Mouse (Mus musculus) embryonic facial prominence, embryonic 15.5 days (tissue): ENCODE results near the gene Apoa2. TPM values are rescaled to one million over a fixed set of nuclear protein-coding genes. Genes with fewer than 3 reads are reported as not detected.

Experiments used
- ATAC-seq: fragments of 200-750 bp; cut with Nextera tagmentation; 2 replicates; pipeline ENCODE4 v1.8.0; 2017; ENCODE audit warnings: low read depth, moderate TSS enrichment; ENCODE audit not compliant: insufficient number of reproducible peaks, low FRiP score, low TSS enrichment
- H3K27ac ChIP-seq: fragments of 300-500 bp; sonication (generic); replicated peaks from 2 replicates; pipeline ENCODE4 v1.5.1; 2015; ENCODE audit warnings: mild to moderate bottlenecking, inconsistent platforms
- H3K27me3 ChIP-seq: fragments of 300-500 bp; sonication (generic); 2 replicates; pipeline ENCODE4 v1.6.1; 2015; ENCODE audit warnings: inconsistent platforms
- H3K36me3 ChIP-seq: fragments of 300-500 bp; sonication (generic); 2 replicates; pipeline ENCODE4 v1.6.1; 2015; ENCODE audit warnings: mild to moderate bottlenecking, inconsistent platforms
- H3K4me1 ChIP-seq: fragments of 300-500 bp; sonication (generic); 2 replicates; pipeline ENCODE4 v1.6.1; 2015; ENCODE audit warnings: inconsistent platforms
- H3K4me2 ChIP-seq: fragments of 300-500 bp; sonication (generic); replicated peaks from 2 replicates; pipeline ENCODE4 v1.6.1; 2015; ENCODE audit warnings: mild to moderate bottlenecking, inconsistent platforms
- H3K4me3 ChIP-seq: fragments of 300-500 bp; sonication (generic); replicated peaks from 2 replicates; pipeline ENCODE4 v1.5.1; 2015; ENCODE audit warnings: mild to moderate bottlenecking, inconsistent platforms
- H3K9ac ChIP-seq: fragments of 300-500 bp; sonication (generic); 2 replicates; pipeline ENCODE4 v1.6.1; 2015; ENCODE audit warnings: inconsistent platforms
- H3K9me3 ChIP-seq: fragments of 300-500 bp; sonication (generic); replicated peaks from 2 replicates; pipeline ENCODE4 v1.6.1; 2016; ENCODE audit warnings: inconsistent platforms
- WGBS: fragments of 180-500 bp; shearing (Covaris S2); methylation state at CpG from one replicate; pipeline ENCODE4 v1.1.7; 2015; 5-methylcytosine and 5-hydroxymethylcytosine counted together
- polyA plus RNA-seq: library from polyadenylated mRNA; unstranded; fragments of >200 nt; fragmentation: Nextera tagmentation; extraction: Ambion mirVana; gene quantifications from 2 replicates; pipeline ENCODE4 v1.2.1, GENCODE M21; 2015

The Apoa2 gene
- polyA plus RNA-seq: 1.3 and 1.9 TPM in 2 replicates

- Histone ChIP-seq H3K36me3 (peaks cover under 1% of the 10 kb centered on the region; the same call in 1 of the 2 replicates), H3K4me1 (peaks cover 13% of the 10 kb centered on the region), H3K9ac (no peak within 1 kb of the TSS), H3K4me2 (no peak within 1 kb of the TSS), H3K27ac (no peak within 1 kb of the TSS), H3K27me3 (no peaks in the 10 kb centered on the region), H3K9me3 (no peaks in the 10 kb centered on the region), H3K4me3 (no peak within 1 kb of the TSS)
- no peak for ATAC-seq
- 76% methylated on average over 5 of the region's 5 CpGs for WGBS
These were observed at the start of gene Apoa2 for GRCm38 (mm10) chr1:171224857-171225256. Apoa2 (plus strand) TSS chr1:171225054.

GRCm38 (mm10) chr1:171179487-171180171 is 45.2 kb upstream of the Apoa2 start:
- peaks cover 4% of the 10 kb centered on the region; the same call in 1 of the 2 replicates for H3K4me1 ChIP-seq
- 68% methylated on average over 5 of the region's 5 CpGs for WGBS
- H3K4me2 ChIP-seq: no peak overlapping the region

GRCm38 (mm10) chr1:171183025-171183424 is 41.8 kb upstream of the Apoa2 start:
- peaks cover 13% of the 10 kb centered on the region; the same call in 1 of the 2 replicates for H3K4me1 ChIP-seq
- H3K36me3 ChIP-seq: no peaks in the 10 kb centered on the region
- H3K9ac ChIP-seq: no peak overlapping the region
- H3K4me3 ChIP-seq: no peak overlapping the region
- no peak overlapping the region for H3K4me2 ChIP-seq
- H3K9me3 ChIP-seq: no peaks in the 10 kb centered on the region
- H3K27me3 ChIP-seq: no peaks in the 10 kb centered on the region
- no peak overlapping the region for H3K27ac ChIP-seq
- no peak for ATAC-seq
- WGBS: 84% methylated on average over 3 of the region's 3 CpGs

More at GRCm38 (mm10) chr1:171179487-171180171, 45.2 kb upstream of the Apoa2 start:
- Histone ChIP-seq H3K4me3 (no peak overlapping the region), H3K9me3 (no peaks in the 10 kb centered on the region), H3K27ac (no peak overlapping the region), H3K9ac (no peak overlapping the region), H3K27me3 (no peaks in the 10 kb centered on the region), H3K36me3 (no peaks in the 10 kb centered on the region)
- no peak for ATAC-seq

- ATAC-seq: no peak
- H3K9ac ChIP-seq: no peak overlapping the region
- H3K4me2 ChIP-seq: no peak overlapping the region
- no peaks in the 10 kb centered on the region for H3K27me3 ChIP-seq
- H3K4me3 ChIP-seq: no peak overlapping the region
- no peaks in the 10 kb centered on the region for H3K36me3 ChIP-seq
- peaks cover 16% of the 10 kb centered on the region for H3K4me1 ChIP-seq
- 0 out of 2 replicates have a peak overlapping the region, but pooled peaks have one; percentile 4 for H3K27ac ChIP-seq
- no peaks in the 10 kb centered on the region for H3K9me3 ChIP-seq
- WGBS: 45% methylated on average over 3 of the region's 3 CpGs
These were observed 41.2 kb upstream of the Apoa2 start for GRCm38 (mm10) chr1:171183620-171184019.

GRCm38 (mm10) chr1:171184314-171184713 is 40.5 kb upstream of the Apoa2 start:
- no peak overlapping the region for H3K4me2 ChIP-seq
- H3K4me3 ChIP-seq: no peak overlapping the region
- ATAC-seq: no peak
- no peaks in the 10 kb centered on the region for H3K27me3 ChIP-seq
- no peaks in the 10 kb centered on the region for H3K9me3 ChIP-seq
- H3K27ac ChIP-seq: 0 out of 2 replicates have a peak overlapping the region, but pooled peaks have one; percentile 4
- H3K4me1 ChIP-seq: peaks cover 23% of the 10 kb centered on the region
- H3K9ac ChIP-seq: no peak overlapping the region
- 65% methylated on average over 7 of the region's 7 CpGs for WGBS
- no peaks in the 10 kb centered on the region for H3K36me3 ChIP-seq

- Histone ChIP-seq H3K4me1 (peaks cover 29% of the 10 kb centered on the region), H3K9ac (no peak overlapping the region), H3K27me3 (no peaks in the 10 kb centered on the region), H3K36me3 (no peaks in the 10 kb centered on the region), H3K4me2 (no peak overlapping the region), H3K4me3 (no peak overlapping the region), H3K27ac (no peak overlapping the region), H3K9me3 (no peaks in the 10 kb centered on the region)
- WGBS: 69% methylated on average over 8 of the region's 8 CpGs
- ATAC-seq: no peak
These were observed 39.2 kb upstream of the Apoa2 start for GRCm38 (mm10) chr1:171185655-171186054.

GRCm38 (mm10) chr1:171187851-171188700 is 36.8 kb upstream of the Apoa2 start:
- ATAC-seq: no peak
- H3K36me3 ChIP-seq: no peaks in the 10 kb centered on the region
- 0 out of 2 replicates have a peak overlapping the region, but pooled peaks have one; percentile 77 for H3K27ac ChIP-seq
- H3K9ac ChIP-seq: no peak overlapping the region
- H3K4me2 ChIP-seq: no peak overlapping the region
- no peaks in the 10 kb centered on the region for H3K9me3 ChIP-seq
- H3K4me1 ChIP-seq: peaks cover 33% of the 10 kb centered on the region
- 0 out of 2 replicates have a peak, but pooled peaks cover 3% of the 10 kb centered on the region for H3K27me3 ChIP-seq
- H3K4me3 ChIP-seq: no peak overlapping the region
- 52% methylated on average over 13 of the region's 13 CpGs for WGBS

- no peaks in the 10 kb centered on the region for H3K36me3 ChIP-seq
- 0 out of 2 replicates have a peak overlapping the region, but pooled peaks have one; percentile 0 for H3K4me2 ChIP-seq
- peaks cover 12% of the 10 kb centered on the region for H3K27me3 ChIP-seq
- ATAC-seq: 0 out of 2 replicates have a peak, but pooled peaks have one; percentile 18
- no peak overlapping the region for H3K4me3 ChIP-seq
- 19% methylated on average over 8 of the region's 8 CpGs for WGBS
- H3K9me3 ChIP-seq: no peaks in the 10 kb centered on the region
- peak overlapping the region; percentile 77; the same call in 1 of the 2 replicates for H3K27ac ChIP-seq
- peaks cover 39% of the 10 kb centered on the region for H3K4me1 ChIP-seq
- H3K9ac ChIP-seq: no peak overlapping the region
These were observed 35.8 kb upstream of the Apoa2 start for GRCm38 (mm10) chr1:171189046-171189445.

GRCm38 (mm10) chr1:171189476-171190114 is 35.3 kb upstream of the Apoa2 start:
- 0 out of 2 replicates have a peak overlapping the region, but pooled peaks have one; percentile 6 for H3K4me2 ChIP-seq
- H3K9me3 ChIP-seq: no peaks in the 10 kb centered on the region
- no peaks in the 10 kb centered on the region for H3K36me3 ChIP-seq
- WGBS: 29% methylated on average over 14 of the region's 14 CpGs
- H3K4me1 ChIP-seq: peaks cover 45% of the 10 kb centered on the region
- peak; percentile 79 for ATAC-seq
- peaks cover 18% of the 10 kb centered on the region for H3K27me3 ChIP-seq
- peak overlapping the region; percentile 77 for H3K27ac ChIP-seq
- H3K9ac ChIP-seq: no peak overlapping the region
- no peak overlapping the region for H3K4me3 ChIP-seq

- no peak for ATAC-seq
- 93% methylated on average over 9 of the region's 9 CpGs for WGBS
- Histone ChIP-seq H3K9me3 (no peaks in the 10 kb centered on the region), H3K27me3 (peaks cover 28% of the 10 kb centered on the region), H3K4me3 (no peak overlapping the region), H3K27ac (0 out of 2 replicates have a peak overlapping the region, but pooled peaks have one; percentile 17), H3K4me2 (no peak overlapping the region), H3K36me3 (no peaks in the 10 kb centered on the region), H3K4me1 (peaks cover 48% of the 10 kb centered on the region), H3K9ac (no peak overlapping the region)
These were observed 34.0 kb upstream of the Apoa2 start for GRCm38 (mm10) chr1:171190832-171191231.

- H3K27me3 ChIP-seq: peaks cover 34% of the 10 kb centered on the region
- 43% methylated on average over 10 of the region's 10 CpGs for WGBS
These were observed 32.6 kb upstream of the Apoa2 start for GRCm38 (mm10) chr1:171192283-171192682.

More at GRCm38 (mm10) chr1:171192283-171192682, 32.6 kb upstream of the Apoa2 start:
- peaks cover 46% of the 10 kb centered on the region for H3K4me1 ChIP-seq
- no peak overlapping the region for H3K4me2 ChIP-seq
- H3K9ac ChIP-seq: no peak overlapping the region
- H3K9me3 ChIP-seq: no peaks in the 10 kb centered on the region
- no peak overlapping the region for H3K4me3 ChIP-seq
- no peak overlapping the region for H3K27ac ChIP-seq
- ATAC-seq: no peak
- H3K36me3 ChIP-seq: no peaks in the 10 kb centered on the region
